Mouse (Mus musculus): ENCODE measurements around the gene Cd52.

Cd52 gene

DNA sequence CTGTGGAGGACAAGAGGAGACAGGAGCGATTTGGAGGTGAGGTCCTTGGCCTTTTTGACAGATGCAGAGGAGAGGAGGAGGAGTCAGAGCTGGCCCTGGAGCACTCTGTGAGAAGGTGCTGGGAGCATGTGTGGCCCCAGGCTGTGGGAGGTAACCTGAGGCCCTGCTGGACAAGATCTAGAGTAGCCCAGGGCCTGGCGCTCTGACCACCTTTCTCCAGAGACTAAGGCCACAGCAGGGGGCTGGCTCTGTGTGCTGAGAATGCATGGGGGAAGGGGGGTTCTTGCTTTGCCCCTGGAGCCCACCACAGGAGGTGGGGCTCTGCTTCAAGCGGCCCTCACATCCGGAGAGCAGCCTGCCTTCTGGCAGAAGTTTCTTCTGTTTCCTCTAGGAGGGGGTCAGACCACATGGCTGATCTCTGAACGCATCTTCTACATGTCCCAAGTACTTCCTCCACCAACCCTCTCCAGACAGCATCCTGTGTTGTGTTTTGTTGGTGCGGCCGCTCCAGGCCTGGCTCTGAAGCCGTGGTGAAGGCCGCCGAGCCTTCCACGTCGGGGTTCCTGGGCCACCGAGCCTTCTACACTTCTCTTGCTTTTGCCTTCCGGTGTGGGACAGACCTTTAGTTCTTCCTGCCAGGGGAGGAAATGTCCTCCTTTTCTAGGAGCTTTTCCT lies 23.4 kb upstream of the Cd52 start:
- no peak for DNase-seq

DNA sequence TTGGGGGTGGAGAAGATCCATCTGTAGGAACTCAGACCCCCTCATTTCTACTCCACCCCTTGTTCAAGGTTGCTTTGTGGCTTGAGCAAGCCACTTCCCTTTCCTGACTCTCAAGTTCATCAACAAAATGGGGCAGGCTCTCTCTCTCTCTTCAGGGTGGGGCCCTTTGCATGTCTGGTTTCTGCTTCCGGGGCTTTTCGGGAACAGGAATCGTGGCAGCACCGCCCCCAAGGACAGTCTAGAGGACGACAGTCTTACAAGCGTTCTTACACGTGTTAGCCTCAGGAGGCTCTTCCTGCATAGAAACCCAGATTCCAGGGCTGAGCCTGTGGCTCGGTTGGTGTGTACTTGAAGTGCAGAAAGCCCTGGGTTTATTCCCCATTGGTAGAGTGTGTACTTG lies 22.1 kb upstream of the Cd52 start:
- no peak for DNase-seq

DNA sequence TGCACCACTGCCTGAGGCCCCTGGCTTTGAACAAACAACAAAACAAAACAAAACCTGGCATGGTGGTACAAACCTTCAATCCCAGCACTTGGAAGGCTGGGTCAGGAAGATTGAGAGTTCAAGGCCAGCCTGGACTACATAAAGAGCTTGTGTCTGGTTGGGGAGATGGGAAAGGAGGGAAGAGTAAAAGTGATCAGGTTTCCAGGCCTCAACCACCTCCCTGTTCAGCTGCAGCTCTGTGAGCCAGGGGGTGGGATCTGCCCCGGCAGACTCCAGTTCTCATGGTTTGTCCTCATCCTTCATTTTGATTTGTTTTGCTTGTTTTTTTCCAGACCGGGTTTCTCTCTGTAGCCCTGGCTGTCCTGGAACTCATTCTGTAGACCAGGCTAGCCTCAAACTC lies 21.6 kb upstream of the Cd52 start:
- no peak for DNase-seq

DNA sequence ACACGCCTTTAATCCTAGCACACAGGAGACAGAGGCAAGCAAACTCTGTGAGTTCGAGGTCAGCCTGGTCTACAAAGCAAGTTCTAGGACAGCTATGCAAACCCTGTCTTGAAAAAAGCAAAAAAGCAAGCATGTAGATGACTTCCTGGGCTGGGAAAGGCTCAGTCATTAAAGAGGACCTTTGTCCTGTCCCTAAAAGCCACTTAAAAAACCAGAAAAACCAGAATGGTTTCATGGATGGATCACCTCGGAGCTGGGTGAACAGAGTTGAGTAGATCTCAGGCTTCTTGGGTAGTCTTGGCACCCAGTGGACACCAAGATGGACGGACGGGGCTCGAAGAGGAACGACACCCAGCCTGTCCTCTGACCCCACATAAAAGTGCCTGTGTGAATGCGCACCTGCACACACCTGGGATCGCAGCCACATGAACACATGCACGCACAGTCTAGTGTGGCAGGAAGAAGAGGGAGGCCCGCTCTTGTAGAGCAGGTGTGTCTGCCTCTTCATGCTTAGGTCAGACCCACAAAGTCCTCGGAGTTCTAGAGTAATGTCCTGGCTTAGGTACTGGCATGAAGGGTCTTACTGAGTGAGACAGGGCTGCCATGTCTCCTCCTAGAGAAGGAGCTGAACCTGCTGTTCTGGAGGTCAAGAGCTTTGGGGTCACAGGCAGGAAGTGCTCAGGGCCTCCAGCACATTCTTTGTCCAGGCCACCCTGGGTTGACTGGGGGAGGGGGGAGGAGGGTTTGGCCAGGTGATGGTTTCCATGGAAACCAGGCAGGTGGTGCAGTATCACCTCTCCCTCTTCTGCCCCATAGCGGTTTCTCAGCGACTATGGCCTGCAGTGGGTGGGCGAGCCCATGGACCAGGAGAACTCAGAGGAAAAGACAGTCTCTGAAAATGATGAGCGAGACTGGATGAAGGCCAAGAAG lies 20.6 kb upstream of the Cd52 start:
- DNase-seq, result no peak

DNA sequence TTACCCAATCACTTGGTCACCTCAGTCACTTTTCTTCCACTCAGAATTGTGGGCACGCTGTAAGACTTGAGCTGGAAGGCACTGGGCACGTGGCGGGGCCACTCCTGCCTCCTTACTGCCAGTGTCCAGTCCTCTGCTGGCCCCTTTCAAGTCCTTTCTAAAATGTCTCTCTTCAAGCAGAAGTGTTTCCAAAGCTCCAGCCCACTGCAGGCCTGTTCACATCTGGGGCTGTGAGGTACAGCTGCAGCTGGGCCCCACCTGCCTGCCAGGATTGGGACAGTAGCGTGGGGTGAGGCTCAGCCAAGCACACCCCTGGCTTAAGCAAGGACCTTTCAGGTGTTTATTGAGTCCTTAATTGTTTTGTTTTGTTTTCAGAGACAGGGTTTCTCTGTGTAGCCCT lies 19.2 kb upstream of the Cd52 start:
- DNase-seq, result no peak

DNA sequence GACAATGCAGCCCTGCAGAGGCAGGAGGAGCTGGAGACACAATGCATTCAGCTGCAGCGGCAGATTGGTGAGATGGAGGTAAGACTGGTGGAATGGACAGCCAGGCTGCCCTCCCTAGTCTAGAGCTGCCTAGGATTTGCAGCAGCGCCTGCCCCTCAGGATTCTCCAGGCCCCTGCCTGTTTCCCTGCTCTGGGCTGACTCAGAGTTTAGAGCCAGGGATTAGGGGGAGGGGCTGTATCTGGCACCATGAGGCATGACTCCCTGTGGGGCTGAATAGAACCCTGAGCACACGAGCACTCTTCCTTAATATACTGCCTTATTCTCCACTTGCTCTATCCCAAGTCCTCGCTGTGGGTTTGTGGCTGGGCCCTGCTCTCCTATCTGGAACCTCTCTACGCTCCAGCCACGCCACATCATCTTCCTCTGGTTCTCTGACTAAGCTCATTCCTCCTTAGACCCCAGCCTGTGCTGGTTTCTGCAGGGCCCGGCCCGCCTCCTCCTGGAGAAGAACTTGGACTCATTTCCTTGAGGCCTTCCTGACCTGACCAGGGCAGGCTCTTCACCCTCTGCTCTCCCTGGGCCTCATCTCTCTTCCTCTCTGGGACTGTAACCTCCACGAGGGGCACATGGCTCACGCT lies 18.6 kb upstream of the Cd52 start:
- no peak for DNase-seq

DNA sequence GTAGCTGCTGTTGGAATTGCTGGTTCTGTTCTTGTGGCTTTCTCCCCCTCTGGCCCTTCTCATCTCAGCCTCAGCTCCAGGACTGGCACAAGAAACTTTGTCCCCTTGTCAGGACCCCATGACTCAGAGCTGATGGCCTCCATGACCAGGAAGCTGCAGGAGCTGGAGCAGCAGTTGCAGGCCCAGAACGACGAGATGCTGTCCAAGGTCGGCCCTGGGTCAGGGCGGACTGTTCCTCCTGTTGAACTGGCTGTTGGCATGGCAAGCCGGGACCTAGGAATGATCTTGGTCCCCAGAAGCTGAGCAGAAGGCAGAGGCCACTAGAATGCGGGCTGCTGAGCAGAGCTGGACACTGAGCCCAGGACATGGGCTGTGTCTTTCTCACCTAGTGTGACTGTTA lies 17.5 kb upstream of the Cd52 start:
- DNase-seq, result no peak

DNA sequence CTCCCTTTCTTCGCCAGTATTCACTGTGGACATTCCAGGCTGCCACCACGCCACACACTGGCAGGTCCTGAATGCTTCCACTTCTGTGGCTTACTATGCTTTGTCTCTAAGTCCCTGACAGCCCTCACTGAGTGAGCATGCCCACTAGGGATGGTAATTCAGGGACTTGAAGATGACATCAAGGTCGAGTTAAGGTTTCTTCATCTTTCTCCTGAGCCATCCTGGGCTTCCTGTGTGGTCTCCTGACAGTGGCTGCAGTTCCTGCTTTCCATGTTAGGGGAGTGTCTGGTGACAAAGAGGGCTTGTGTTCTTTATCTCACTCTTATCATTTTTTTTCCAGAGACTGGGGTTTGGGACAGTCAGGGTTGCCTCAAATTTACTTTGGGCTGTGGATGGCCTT lies 15.8 kb upstream of the Cd52 start:
- DNase-seq, result no peak

DNA sequence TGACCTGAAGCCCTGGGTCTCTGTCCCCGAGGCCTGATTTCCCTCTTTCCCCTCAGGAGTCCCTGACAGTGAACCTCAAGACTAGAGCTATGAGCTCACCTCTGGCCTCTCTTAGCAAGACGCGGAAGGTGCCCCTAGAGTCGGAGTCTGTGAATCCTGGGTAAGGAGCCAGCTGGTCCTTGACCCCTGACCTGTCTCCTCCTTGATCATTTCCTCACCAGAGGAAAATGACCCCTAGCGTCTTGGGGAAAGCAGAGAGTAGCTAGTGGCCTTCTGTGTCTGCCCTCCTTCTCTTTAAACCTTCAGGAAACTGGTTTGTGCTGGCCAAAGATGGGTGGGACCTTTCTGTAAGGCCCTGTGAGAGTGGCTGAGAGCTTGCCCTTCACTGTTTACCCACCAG lies 13.3 kb upstream of the Cd52 start:
- no peak for DNase-seq

DNA sequence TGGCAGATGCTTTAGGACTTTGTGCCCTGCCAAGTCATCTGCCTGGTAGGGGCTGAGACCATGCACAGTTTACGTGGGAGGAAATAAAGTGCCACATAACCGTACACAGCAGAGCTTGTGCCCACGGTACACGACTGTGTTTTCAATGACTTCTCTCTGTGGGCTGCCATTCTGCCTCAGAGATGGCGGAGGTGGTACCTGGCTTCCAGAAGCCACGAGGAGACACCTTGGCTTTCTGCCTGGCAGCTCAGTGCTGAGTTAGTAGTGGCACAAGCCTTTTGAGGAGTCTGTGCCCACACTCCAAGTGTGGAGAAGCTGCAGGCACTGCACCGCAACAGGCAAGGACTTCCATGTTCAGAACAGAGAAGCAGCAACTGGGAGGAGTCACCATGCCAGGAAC lies 12.8 kb upstream of the Cd52 start:
- DNase-seq, result no peak

DNA sequence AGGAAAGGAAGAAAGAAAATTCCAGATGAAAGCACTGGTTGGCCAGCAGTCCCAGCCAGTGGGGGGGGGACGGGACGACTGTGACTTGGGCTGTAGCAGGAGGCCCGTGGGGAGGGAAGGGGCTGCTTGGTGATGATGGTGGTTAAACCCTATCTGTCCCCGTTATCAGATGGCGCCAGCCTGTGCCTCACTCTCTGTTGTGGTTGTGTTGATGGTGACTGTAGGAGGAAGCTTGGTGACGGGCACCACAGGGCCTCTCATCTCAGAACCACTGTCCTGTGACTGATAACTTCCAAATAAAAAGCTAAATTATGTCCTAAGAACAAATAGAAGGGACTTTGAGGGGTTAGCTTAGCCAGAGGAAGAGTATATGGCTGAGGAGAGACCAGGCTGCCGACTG lies 11.2 kb upstream of the Cd52 start:
- no peak for DNase-seq

DNA sequence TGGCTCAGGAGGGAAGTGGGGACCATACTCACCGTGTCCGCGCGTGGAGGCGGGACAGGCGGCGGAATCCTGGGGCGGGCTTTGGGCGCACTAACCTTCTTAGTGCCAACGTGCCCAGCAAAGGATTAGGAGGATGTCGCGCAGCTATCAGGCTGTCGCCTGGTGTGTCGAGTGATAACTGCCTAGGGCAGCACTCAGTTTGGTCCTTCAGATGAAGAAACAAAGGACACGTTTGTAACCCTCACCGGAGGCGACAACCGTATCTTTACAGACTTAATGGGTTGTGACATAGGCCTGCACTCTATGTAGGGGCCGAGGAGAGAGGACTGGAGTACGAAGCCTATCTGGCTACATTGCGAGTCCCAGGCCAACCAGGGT lies 7.8 kb upstream of the Cd52 start:
- no peak for DNase-seq

DNA sequence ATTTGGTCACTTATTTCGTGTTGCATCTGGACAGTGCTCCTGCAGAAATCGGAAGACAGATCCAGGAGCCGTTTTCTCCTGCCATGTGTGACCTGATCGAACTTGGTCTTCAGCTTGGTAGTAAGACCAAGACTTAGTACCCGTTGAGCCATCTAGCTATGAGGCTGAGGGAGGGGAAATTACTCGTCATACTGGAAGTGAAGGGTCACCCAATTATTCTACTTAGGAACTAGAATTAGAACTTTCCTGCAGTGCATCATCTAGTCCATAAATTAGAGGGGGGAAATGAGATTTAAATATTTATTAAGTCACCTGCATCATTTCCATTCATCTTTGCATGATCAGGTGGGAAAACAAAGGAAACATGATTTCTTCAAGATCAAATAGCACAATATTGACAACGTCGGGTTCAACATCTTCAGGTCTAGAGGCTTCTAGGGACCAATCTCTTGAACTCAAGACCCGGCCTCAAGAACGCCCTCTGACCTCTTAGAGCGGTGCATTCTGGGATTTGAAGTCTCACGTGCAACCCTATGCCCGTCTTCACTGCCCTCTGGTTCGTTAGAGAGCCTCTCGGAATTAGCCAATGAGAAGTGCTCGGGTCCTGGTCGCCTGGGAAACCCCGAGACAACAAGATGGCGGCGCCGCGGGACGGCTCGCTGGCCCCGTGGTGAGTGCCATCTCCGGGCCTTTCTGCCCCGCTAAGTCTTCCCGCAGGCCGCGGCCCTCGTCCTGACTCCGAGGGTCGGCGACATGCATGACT lies 7.3 kb upstream of the Cd52 start, which contains the start of gene Ubxn11:
Gene Ubxn11, plus strand, starts transcription at position 592 of the 763 bp plus-strand sequence.
- DNase-seq, result peak; percentile 90 to 96

DNA sequence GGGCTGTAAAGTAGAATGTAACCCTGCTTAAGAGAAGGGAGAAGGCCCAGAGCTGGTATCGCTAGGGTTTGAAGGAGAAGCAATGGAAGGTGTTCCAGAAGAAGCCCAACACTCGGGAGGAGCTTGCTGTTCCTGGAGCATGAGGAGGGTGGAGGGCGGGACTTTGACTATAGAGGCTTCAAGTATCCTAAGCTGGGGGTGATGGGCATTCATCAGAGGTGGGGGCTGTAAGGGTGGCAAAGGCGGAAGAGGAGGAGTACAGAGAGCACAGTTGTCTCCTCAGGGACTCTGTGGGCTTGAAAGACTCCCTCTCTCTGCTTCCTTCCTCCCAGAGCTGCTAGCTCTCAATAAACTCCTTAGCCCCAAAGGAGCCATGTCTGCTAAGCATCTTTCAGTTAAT lies 5.4 kb upstream of the Cd52 start:
- no peak for DNase-seq

DNA sequence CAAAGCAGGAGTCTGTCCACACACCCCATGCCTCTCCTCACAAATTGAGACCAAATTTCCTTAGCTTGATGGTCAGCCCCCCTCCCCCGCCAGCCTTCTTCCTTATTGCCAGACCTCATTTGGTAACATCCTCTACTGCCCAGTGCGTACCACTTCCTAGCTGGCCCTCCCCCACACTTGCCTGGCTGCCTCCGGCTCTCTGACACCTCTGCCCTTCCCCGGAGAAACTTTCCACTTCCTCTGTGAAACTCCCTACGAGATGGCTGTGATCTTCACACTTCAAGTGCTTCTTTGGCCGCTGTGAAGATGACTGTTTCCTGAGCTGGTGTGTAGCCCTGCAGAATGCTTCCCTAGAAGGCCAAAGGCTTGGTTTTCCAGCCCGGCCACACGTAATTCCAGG lies 3.7 kb upstream of the Cd52 start:
- no peak for DNase-seq

DNA sequence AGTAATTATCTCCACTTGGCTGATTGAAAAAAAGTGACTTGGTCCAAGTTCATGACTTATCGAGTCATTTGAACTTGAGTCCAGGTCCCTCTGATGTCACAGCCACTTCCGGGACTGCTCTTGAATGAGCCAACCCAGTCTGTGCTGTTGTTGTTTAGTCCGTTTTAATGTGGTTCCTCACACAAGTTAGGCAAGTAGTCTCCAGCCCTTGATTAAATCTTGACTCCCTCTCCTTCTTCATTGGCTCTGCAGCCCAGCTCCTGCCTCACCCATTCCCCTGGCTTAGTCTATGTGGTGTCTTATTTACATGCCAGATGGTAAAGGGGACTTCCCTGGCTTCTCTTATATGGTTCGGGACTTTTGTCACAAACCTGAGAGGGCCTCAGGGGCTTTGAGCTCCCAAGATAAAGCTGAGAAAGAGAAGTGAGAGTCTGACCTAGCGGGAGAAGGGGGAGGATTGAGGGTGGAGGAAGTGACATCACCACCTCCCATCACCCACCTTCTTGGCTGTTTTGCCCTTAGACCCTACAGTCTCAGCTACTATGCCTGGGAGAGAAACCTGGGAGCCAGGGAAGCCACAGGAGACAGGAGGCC lies 2.2 kb upstream of the Cd52 start:
- no peak for DNase-seq

DNA sequence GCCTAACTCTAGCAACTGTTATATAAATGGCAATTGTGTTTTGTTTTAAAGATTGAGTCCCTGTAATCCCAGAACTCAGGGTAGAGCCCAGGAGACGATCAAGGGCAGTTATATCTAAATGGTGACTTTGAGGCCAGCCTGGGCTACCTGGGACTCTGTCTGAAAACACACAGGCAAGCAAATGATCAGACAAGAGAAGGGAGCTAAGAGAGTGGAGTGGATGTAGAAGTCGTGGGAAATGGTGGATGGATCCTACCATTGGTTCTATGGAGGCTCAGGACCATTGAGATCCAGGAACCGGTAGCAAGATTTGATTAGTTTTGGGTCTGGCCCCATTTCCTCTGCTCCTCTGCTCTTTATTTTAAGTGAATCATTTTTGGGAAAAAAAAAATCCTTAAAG lies 1.2 kb upstream of the Cd52 start:
- DNase-seq, result no peak

DNA sequence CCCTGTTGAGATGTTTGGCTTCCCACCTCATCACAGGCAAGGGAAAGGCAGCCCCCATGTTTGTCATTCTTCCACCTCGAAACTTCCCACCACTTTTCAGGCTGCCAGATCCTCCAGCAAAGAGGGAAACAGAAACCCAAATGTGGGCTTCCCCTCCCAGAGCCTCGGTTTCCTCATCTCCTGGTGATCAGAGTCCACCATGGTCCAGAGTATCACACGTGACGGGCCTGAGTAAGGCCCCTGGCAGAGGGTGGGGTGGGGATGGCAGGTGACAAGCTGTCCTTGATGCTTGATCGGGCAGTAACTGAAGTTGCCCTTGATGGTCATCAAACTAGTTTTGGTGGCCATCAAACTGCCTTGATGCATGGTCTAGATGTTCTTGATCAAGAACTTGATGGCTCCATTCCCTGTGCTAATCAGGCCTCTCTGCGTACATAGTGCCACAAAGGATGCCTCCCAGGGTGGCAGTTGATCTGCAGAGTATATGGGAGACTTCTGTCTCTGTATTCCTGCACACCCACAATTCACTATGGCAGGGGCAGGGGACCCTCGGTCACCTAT lies 798 bp downstream of the Cd52 start:
- no peak for DNase-seq

DNA sequence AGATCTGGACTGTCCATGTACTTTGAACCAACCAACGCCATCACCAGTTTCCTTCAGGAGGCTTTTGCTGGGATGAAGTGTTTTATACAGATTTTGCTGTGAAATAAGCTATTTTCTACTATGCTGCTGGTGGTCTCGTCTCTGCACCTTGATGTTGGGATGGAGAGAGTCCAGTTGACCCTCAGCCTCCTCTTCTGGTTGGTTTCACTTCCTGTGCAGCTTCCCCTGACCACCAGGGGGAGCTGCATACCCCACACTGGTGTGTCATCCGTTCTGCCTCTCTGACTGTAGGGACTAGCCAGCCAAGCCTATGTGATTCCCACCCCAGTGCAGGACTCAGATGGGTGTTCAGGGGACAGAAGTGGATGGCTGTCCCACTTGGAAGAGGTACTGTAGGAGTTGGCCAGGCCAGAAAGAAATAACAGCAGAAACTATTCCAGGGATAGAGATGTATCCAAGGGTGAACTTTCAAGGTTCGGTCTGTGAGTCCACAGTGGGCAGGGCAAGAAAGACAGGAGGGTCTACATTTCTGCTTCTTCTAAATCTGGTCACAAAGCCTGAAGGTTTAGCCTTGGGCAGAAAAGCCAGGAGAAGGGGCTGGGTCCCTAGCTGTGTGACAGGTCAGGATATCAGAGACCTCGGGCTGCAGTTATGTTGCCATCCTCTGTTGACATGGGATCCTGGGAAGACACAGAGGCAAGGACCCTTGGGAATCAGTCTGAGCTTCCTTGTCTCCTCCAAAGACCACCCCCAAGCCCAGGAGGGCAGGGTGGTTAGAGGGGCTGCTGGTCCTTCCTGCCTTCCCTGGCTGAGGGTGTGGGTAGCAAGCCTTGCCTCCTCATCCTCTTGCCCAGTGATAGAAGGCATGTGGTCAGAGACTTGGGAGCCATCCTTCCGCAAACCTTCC lies 2.2 kb downstream of the Cd52 start:
- DNase-seq, result peak; percentile 22 to 50

DNA sequence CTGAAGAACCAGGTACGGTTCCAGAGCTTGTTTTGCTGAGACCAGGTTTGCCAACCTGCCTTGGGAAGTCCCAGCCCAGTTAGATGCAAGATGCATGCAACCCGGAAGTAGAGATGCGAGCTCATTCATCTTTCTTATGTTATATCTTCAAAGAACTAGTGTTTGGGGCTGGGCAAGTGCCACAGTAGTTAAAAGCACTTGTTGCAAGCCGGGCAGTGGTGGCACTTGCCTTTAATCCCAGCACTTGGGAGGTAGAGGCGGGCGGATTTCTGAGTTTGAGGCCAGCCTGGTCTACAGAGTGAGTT lies 3.7 kb downstream of the Cd52 start:
- no peak for DNase-seq

DNA sequence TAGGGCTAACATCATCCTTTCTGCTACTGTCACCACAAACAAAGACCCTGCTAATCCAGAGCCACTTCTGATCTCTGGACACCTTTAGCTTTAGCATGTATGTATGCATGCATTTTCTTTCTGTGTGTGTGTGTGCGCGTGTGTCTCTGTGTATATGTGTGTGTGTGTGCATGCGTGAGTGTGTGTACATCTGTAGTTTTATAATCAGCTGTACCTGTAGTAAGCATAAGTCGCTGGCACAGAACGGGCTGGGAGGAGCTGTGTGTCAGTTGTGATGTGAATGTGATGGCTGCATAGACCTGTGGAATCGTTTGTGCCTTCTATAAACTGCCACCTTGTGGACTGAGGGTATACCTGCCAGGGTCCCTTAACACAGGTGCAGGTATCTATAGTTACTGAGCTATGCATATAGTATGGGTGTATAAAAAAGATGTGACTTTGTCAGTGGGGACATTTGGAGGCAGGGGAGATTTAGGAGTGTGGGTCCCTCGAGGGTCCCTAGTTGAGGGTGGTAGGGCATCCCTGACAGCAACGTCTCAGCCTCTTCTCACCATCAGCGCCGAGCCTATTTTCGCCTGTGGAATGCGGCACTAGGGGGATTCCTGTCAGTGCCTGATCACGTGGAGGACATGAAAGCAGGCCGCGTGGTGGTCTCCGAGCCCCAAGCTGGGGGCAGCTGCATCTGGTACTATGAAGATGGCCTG lies 4.2 kb downstream of the Cd52 start:
- no peak for DNase-seq
